Mouse (Mus musculus): ENCODE results near the gene Gpn2. TPM values are rescaled to one million over a fixed set of nuclear protein-coding genes. Genes with fewer than 3 reads are reported as not detected.

Gpn2 gene
- total and polyA plus RNA-seq, 3 experiments = 35.9 to 36.8 (median 36.2) TPM

- no peak for TF ChIP-seq ZKSCAN1 (IDR thresholded peaks at IDR 0.05; ENCODE audit: borderline replicate concordance, low read depth, low read length)
These were observed 38.6 kb upstream of the Gpn2 start, which contains the start of gene Nudc (continued) for GRCm38 (mm10) chr4:133545272-133546231.

GRCm38 (mm10) chr4:133552029-133552428, 32.1 kb upstream of the Gpn2 start:
- in situ Hi-C loops (cut with MboI; ENCODE audit: low pct_ligation_motif_present, low pct_unique_long_range_greater_than_20kb, low sequenced_read_pairs) = no loop called here
- no peak overlapping the region for H3K9ac ChIP-seq (ENCODE audit: insufficient read depth, low read depth)
- no peaks in the 10 kb centered on the region for H3K79me2 ChIP-seq (replicated peaks; ENCODE audit: control insufficient read depth, extremely low read depth, insufficient read depth, poor library complexity, severe bottlenecking)
- TF ChIP-seq MAX (IDR thresholded peaks at IDR 0.05; ENCODE audit: low read length) (no peak), JUN (IDR thresholded peaks at IDR 0.05; ENCODE audit: insufficient read depth, low read depth, low read length) (no peak), KAT2A (IDR thresholded peaks at IDR 0.05; ENCODE audit: insufficient replicate concordance, low read length) (no peak), MEF2A (IDR thresholded peaks at IDR 0.05; ENCODE audit: borderline replicate concordance, low read depth, low read length) (no peak), MXI1 (IDR thresholded peaks at IDR 0.05; ENCODE audit: low read depth, low read length) (no peak), POLR2A (IDR thresholded peaks at IDR 0.05; ENCODE audit: low read depth, low read length) (no peak), GABPA (IDR thresholded peaks at IDR 0.05; ENCODE audit: insufficient replicate concordance, low read depth, low read length) (no peak), SIN3A (IDR thresholded peaks at IDR 0.05; ENCODE audit: low read length) (no peak), PAX5 (IDR thresholded peaks at IDR 0.05; ENCODE audit: low read length) (no peak), SMC3 (IDR thresholded peaks at IDR 0.05; ENCODE audit: low read depth, low read length) (no peak), UBTF (IDR thresholded peaks at IDR 0.05; ENCODE audit: low read depth, low read length) (no peak), EP300 (IDR thresholded peaks at IDR 0.05; ENCODE audit: low read length) (no peak), ZNF384 (IDR thresholded peaks at IDR 0.05; ENCODE audit: low read depth, low read length) (no peak), CTCF (conservative IDR thresholded peaks at IDR 0.05 in 1 of 2, IDR thresholded peaks at IDR 0.05 in 1 of 2; ENCODE audit: low read depth in 2 of 2, low read length in 2 of 2) (no peak), IRF4 (IDR thresholded peaks at IDR 0.05; ENCODE audit: low read depth, low read length) (no peak), MYC (IDR thresholded peaks at IDR 0.05; ENCODE audit: low read depth, low read length) (no peak), MAFK (IDR thresholded peaks at IDR 0.05; ENCODE audit: insufficient replicate concordance, low read length) (no peak), ETS1 (conservative IDR thresholded peaks at IDR 0.05; ENCODE audit: low read depth, low read length) (no peak), POLR2AphosphoS2 (IDR thresholded peaks at IDR 0.05; ENCODE audit: low read depth, low read length) (no peak), USF1 (IDR thresholded peaks at IDR 0.05; ENCODE audit: low read depth, low read length) (no peak)
- dilution Hi-C loops (cut with MboI; ENCODE audit: extremely low pct_ligation_motif_present, extremely low pct_unique_long_range_greater_than_20kb, low sequenced_read_pairs) = no loop called here
- peaks cover 9 to 10% of the 10 kb centered on the region in 2 experiments for H3K4me1 ChIP-seq (ENCODE audit: control insufficient read depth in 1 of 2, insufficient read depth in 2 of 2)
- no peak overlapping the region for H3K4me2 ChIP-seq (ENCODE audit: insufficient read depth, low read depth, poor library complexity, severe bottlenecking)
- H3K36me3 ChIP-seq (replicated peaks in 1 of 2; ENCODE audit: control insufficient read depth in 1 of 2, insufficient read depth in 1 of 2, low read length in 1 of 2) = no peaks in the 10 kb centered on the region
- H3K9me3 ChIP-seq (replicated peaks; ENCODE audit: low read length) = peaks cover 5% of the 10 kb centered on the region
- no peak for DNase-seq (ENCODE audit: extremely low read depth)
- no peak overlapping the region for H3K4me3 ChIP-seq (replicated peaks in 1 of 3; ENCODE audit: low read depth in 2 of 3, low read length in 2 of 3, poor library complexity in 1 of 3)
- peaks cover 10% of the 10 kb centered on the region for H3K27me3 ChIP-seq (replicated peaks)
- H3K27ac ChIP-seq (ENCODE audit: insufficient read depth, low read depth) = no peak overlapping the region
